Mouse (Mus musculus): Measurements from ENCODE around the gene Pola2. TPM values are rescaled to one million over a fixed set of nuclear protein-coding genes. Genes with fewer than 3 reads are reported as not detected.

Pola2 gene
- polyA plus RNA-seq, 1 experiment from 2014 or later: 32.1 TPM

- peak within 1 kb of the TSS; percentile 97 for H3K4me3 ChIP-seq (replicated peaks)
- H3K27ac ChIP-seq: peak within 1 kb of the TSS; percentile 75
- H3K36me3 ChIP-seq: peaks cover 14% of the 10 kb centered on the region
- no peaks in the 10 kb centered on the region for H3K27me3 ChIP-seq
- H3K4me2 ChIP-seq (replicated peaks): peak within 1 kb of the TSS; percentile 79
- peaks cover 34% of the 10 kb centered on the region for H3K4me1 ChIP-seq (replicated peaks)
- no peak; the same call in 1 of the 2 replicates for ATAC-seq
- H3K9ac ChIP-seq (replicated peaks): peak within 1 kb of the TSS; percentile 97
- 22% methylated on average over 13 of the region's 13 CpGs for WGBS
- no peaks in the 10 kb centered on the region for H3K9me3 ChIP-seq
These were observed 50.8 kb downstream of the Pola2 start, which contains the start of gene Dpf2 for GRCm38 (mm10) chr19:5913007-5913719. Gene Dpf2 (minus strand): TSS chr19:5913010.

- under 1% methylated on average over 59 of the region's 59 CpGs for WGBS
- H3K27ac ChIP-seq: peak overlapping the region; percentile 75
- H3K4me1 ChIP-seq (replicated peaks): peaks cover 34% of the 10 kb centered on the region
- peak overlapping the region; percentile 97 for H3K4me3 ChIP-seq (replicated peaks)
- peak overlapping the region; percentile 97 for H3K9ac ChIP-seq (replicated peaks)
- no peaks in the 10 kb centered on the region for H3K27me3 ChIP-seq
- no peaks in the 10 kb centered on the region for H3K9me3 ChIP-seq
- peak overlapping the region; percentile 79 for H3K4me2 ChIP-seq (replicated peaks)
- H3K36me3 ChIP-seq: peaks cover 6% of the 10 kb centered on the region
- ATAC-seq: peak; percentile 94
These were observed 51.6 kb downstream of the Pola2 start for GRCm38 (mm10) chr19:5912103-5913006.

- no peaks in the 10 kb centered on the region for H3K9me3 ChIP-seq
- peak overlapping the region; percentile 97 for H3K9ac ChIP-seq (replicated peaks)
- H3K27me3 ChIP-seq: no peaks in the 10 kb centered on the region
- peak overlapping the region; percentile 97 for H3K4me3 ChIP-seq (replicated peaks)
- H3K27ac ChIP-seq: peak overlapping the region; percentile 75
- peaks cover 6% of the 10 kb centered on the region for H3K36me3 ChIP-seq
- H3K4me2 ChIP-seq (replicated peaks): peak overlapping the region; percentile 79
- no peak for ATAC-seq
- 6% methylated on average over 14 of the region's 14 CpGs for WGBS
- peaks cover 34% of the 10 kb centered on the region for H3K4me1 ChIP-seq (replicated peaks)
These were observed 52.4 kb downstream of the Pola2 start for GRCm38 (mm10) chr19:5911430-5912102.

GRCm38 (mm10) chr19:5910221-5910620 is 53.8 kb downstream of the Pola2 start:
- H3K4me1 ChIP-seq (replicated peaks): peaks cover 34% of the 10 kb centered on the region
- 38% methylated on average over 6 of the region's 6 CpGs for WGBS
- H3K27ac ChIP-seq: peak overlapping the region; percentile 76
- H3K36me3 ChIP-seq: peaks cover 20% of the 10 kb centered on the region
- H3K9me3 ChIP-seq: no peaks in the 10 kb centered on the region
- peak overlapping the region; percentile 97 for H3K9ac ChIP-seq (replicated peaks)
- no peaks in the 10 kb centered on the region for H3K27me3 ChIP-seq
- peak overlapping the region; percentile 97 for H3K4me3 ChIP-seq (replicated peaks)
- no peak for ATAC-seq
- H3K4me2 ChIP-seq (replicated peaks): peak overlapping the region; percentile 79

GRCm38 (mm10) chr19:5907275-5907674 is 56.7 kb downstream of the Pola2 start:
- Histone ChIP-seq H3K4me3 (replicated peaks) (no peak overlapping the region), H3K9me3 (no peaks in the 10 kb centered on the region), H3K27me3 (no peaks in the 10 kb centered on the region), H3K27ac (no peak overlapping the region), H3K9ac (replicated peaks) (no peak overlapping the region), H3K4me1 (replicated peaks) (peaks cover 25% of the 10 kb centered on the region), H3K36me3 (peaks cover 49% of the 10 kb centered on the region), H3K4me2 (replicated peaks) (no peak overlapping the region)
- no peak for ATAC-seq
- 93% methylated on average over 3 of the region's 3 CpGs for WGBS

GRCm38 (mm10) chr19:5894002-5894678 is 69.9 kb downstream of the Pola2 start, which contains the start of gene Tigd3:
Gene Tigd3 (minus strand): TSS chr19:5894149.
- ATAC-seq: peak; percentile 97
- peak within 1 kb of the TSS; percentile 75 for H3K9ac ChIP-seq (replicated peaks)
- peaks cover 36% of the 10 kb centered on the region for H3K4me1 ChIP-seq (replicated peaks)
- peak within 1 kb of the TSS; percentile 84 for H3K4me2 ChIP-seq (replicated peaks)
- no peaks in the 10 kb centered on the region for H3K9me3 ChIP-seq
- H3K36me3 ChIP-seq: peaks cover 46% of the 10 kb centered on the region
- 4% methylated on average over 36 of the region's 36 CpGs for whole genome bisulfite sequencing
- peak within 1 kb of the TSS; percentile 70 for H3K27ac ChIP-seq
- peak within 1 kb of the TSS; percentile 50 for H3K4me3 ChIP-seq (replicated peaks)
- H3K27me3 ChIP-seq: no peaks in the 10 kb centered on the region

- peaks cover 42% of the 10 kb centered on the region for H3K36me3 ChIP-seq
- WGBS: 7% methylated on average over 31 of the region's 31 CpGs
- H3K9me3 ChIP-seq: no peaks in the 10 kb centered on the region
- no peak; the same call in 1 of the 2 replicates for ATAC-seq
- H3K27me3 ChIP-seq: no peaks in the 10 kb centered on the region
- H3K4me3 ChIP-seq (replicated peaks): peak overlapping the region; percentile 50
- peak overlapping the region; percentile 84 for H3K4me2 ChIP-seq (replicated peaks)
- H3K27ac ChIP-seq: peak overlapping the region; percentile 70
- peaks cover 36% of the 10 kb centered on the region for H3K4me1 ChIP-seq (replicated peaks)
- peak overlapping the region; percentile 75 for H3K9ac ChIP-seq (replicated peaks)
These were observed 70.6 kb downstream of the Pola2 start for GRCm38 (mm10) chr19:5893282-5894001.

GRCm38 (mm10) chr19:5892735-5893134 is 71.3 kb downstream of the Pola2 start:
- 93% methylated on average over 13 of the region's 13 CpGs for WGBS
- Histone ChIP-seq H3K9ac (replicated peaks) (peak overlapping the region; percentile 75), H3K27me3 (no peaks in the 10 kb centered on the region), H3K4me3 (replicated peaks) (peak overlapping the region; percentile 50), H3K4me2 (replicated peaks) (peak overlapping the region; percentile 84), H3K27ac (0 out of 2 replicates have a peak overlapping the region, but pooled peaks have one; percentile 70), H3K4me1 (replicated peaks) (peaks cover 36% of the 10 kb centered on the region), H3K9me3 (no peaks in the 10 kb centered on the region), H3K36me3 (peaks cover 36% of the 10 kb centered on the region)
- ATAC-seq: no peak

GRCm38 (mm10) chr19:5892262-5892661 is 71.7 kb downstream of the Pola2 start:
- ATAC-seq: no peak
- peak overlapping the region; percentile 50 for H3K4me3 ChIP-seq (replicated peaks)
- no peaks in the 10 kb centered on the region for H3K9me3 ChIP-seq
- no peaks in the 10 kb centered on the region for H3K27me3 ChIP-seq
- WGBS: 90% methylated on average over 7 of the region's 7 CpGs
- H3K9ac ChIP-seq (replicated peaks): no peak overlapping the region; the same call in 1 of the 2 replicates
- peaks cover 36% of the 10 kb centered on the region for H3K4me1 ChIP-seq (replicated peaks)
- H3K27ac ChIP-seq: no peak overlapping the region
- peak overlapping the region; percentile 84; the same call in 1 of the 2 replicates for H3K4me2 ChIP-seq (replicated peaks)
- H3K36me3 ChIP-seq: peaks cover 31% of the 10 kb centered on the region

- no peak for ATAC-seq
- no peaks in the 10 kb centered on the region for H3K9me3 ChIP-seq
- H3K27me3 ChIP-seq: no peaks in the 10 kb centered on the region
- no peak overlapping the region for H3K4me3 ChIP-seq (replicated peaks)
- H3K9ac ChIP-seq (replicated peaks): no peak overlapping the region; the same call in 1 of the 2 replicates
- peaks cover 36% of the 10 kb centered on the region for H3K4me1 ChIP-seq (replicated peaks)
- peak overlapping the region; percentile 84; the same call in 1 of the 2 replicates for H3K4me2 ChIP-seq (replicated peaks)
- peaks cover 27% of the 10 kb centered on the region for H3K36me3 ChIP-seq
- whole genome bisulfite sequencing: 92% methylated on average over 12 of the region's 12 CpGs
- H3K27ac ChIP-seq: no peak overlapping the region
These were observed 72.3 kb downstream of the Pola2 start for GRCm38 (mm10) chr19:5891521-5892258.
